Mouse (Mus musculus) gastrocnemius, adult 2 months (tissue): Measurements from ENCODE around the gene Actl7a. TPM values are rescaled to one million over a fixed set of nuclear protein-coding genes. Genes with fewer than 3 reads are reported as not detected.

ENCODE experiments used
- DNase-seq: peaks from one replicate; pipeline ENCODE4 v3.0.0; 2022
- H3K27ac ChIP-seq: fragments of 200-600 bp; 2 replicates; pipeline ENCODE4 v1.8.1; 2022; ENCODE audit warnings: mild to moderate bottlenecking
- H3K4me3 ChIP-seq: fragments of 200-600 bp; 2 replicates; pipeline ENCODE4 v1.8.1; 2022; ENCODE audit warnings: mild to moderate bottlenecking, moderate library complexity
- CTCF ChIP-seq: fragments of 200-600 bp; IDR thresholded peaks from 2 replicates; pipeline ENCODE4 v1.8.1; 2022; ENCODE audit warnings: antibody characterized with exemption, mild to moderate bottlenecking, moderate library complexity
- intact Hi-C: fragments of 180-260 bp; cut with DNase I; formaldehyde crosslinking; loops from one replicate; pipeline ENCODE4 v1.15.1; 2025
- long read RNA-seq, 2 experiments: library from polyadenylated mRNA; stranded (forward); transcript quantifications; one replicate each; pipeline ENCODE4 v2.0.0; 2021
- total RNA-seq, 2 experiments: library from RNA; stranded (reverse); gene quantifications; 2 replicates each; pipeline ENCODE4 v1.2.3; 2021

Actl7a gene
- total RNA-seq: not detected
- long read RNA-seq, experiment 1: 0 reads
- long read RNA-seq, experiment 2: 0 reads

DNA sequence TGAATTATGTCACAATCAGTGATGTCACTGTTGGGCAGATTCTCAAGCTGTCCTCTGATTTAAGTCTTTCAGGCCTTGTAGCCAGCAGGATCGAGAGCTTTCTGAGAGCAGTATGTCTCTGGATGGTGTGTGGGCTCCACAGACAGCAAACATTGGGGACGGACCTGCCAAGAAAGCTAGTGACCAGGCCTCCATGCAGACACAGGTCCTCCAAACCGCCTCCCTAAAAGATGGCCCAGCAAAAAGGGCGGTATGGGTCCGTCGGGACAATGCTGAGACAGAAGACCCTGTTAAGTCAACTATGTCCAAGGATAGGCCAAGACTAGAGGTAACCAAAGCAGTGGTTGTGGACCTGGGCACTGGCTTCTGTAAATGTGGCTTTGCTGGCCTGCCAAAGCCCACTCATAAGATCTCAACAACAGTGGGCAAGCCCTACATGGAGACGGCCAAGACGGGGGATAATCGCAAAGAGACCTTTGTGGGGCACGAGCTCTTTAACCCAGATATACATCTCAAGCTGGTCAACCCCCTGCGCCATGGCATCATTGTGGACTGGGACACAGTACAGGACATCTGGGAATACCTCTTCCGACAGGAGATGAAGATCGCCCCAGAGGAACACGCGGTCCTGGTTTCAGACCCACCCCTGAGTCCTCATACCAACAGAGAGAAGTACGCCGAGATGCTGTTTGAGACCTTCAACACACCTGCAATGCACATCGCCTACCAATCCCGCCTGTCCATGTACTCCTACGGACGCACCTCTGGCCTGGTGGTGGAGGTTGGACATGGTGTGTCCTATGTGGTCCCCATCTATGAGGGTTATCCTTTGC, at the start of gene Actl7a:
Gene Actl7a (plus strand): TSS at position 51 of the 833 bp plus-strand sequence.
- no peak within 1 kb of the TSS for H3K27ac ChIP-seq
- no peak within 1 kb of the TSS for H3K4me3 ChIP-seq
- TF ChIP-seq CTCF: no peak
- no peak for DNase-seq
- intact Hi-C loops: no loop called here

DNA sequence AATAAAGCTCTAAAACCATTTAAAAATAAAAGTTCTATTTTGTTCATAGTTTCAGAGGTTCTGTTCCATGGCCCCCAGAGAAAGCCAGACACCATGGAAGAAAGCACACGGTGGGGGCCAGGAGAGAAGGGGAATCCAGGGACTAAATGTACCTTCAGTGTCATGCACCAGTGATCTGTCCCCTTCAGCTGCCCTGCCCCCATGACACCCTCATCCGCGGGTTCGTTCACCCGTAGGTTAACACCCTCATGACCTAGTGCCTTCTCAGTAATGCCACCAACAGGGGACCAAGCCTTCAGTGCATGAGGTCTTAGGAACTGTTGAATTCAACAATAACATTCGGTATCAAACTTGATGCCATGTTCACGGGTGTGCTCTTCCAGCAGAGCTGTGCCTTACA, 46.8 kb upstream of the Actl7a start:
- no peak for DNase-seq
- no peak overlapping the region for H3K4me3 ChIP-seq
- no peak for TF ChIP-seq CTCF
- H3K27ac ChIP-seq: no peak overlapping the region
- intact Hi-C loops: no loop called here

GRCm38 (mm10) chr4:56698671-56699070, 44.5 kb upstream of the Actl7a start:
- DNase-seq: no peak
- no peak overlapping the region for H3K4me3 ChIP-seq
- intact Hi-C loops: no loop called here
- peak overlapping the region; percentile 32; the same call in 1 of the 2 replicates for H3K27ac ChIP-seq
- no peak for TF ChIP-seq CTCF

- peak; percentile 51 for DNase-seq
- intact Hi-C loops: no loop called here
These were observed 41.0 kb upstream of the Actl7a start for GRCm38 (mm10) chr4:56702234-56702633.

GRCm38 (mm10) chr4:56713155-56713554, 30.1 kb upstream of the Actl7a start:
- no peak for TF ChIP-seq CTCF
- no peak overlapping the region for H3K27ac ChIP-seq
- H3K4me3 ChIP-seq: no peak overlapping the region
- intact Hi-C loops: no loop called here
- DNase-seq: no peak

More at GRCm38 (mm10) chr4:56702234-56702633, 41.0 kb upstream of the Actl7a start:
- no peak for TF ChIP-seq CTCF
- Histone ChIP-seq H3K4me3 (peak overlapping the region; percentile 49), H3K27ac (peak overlapping the region; percentile 70)

DNA sequence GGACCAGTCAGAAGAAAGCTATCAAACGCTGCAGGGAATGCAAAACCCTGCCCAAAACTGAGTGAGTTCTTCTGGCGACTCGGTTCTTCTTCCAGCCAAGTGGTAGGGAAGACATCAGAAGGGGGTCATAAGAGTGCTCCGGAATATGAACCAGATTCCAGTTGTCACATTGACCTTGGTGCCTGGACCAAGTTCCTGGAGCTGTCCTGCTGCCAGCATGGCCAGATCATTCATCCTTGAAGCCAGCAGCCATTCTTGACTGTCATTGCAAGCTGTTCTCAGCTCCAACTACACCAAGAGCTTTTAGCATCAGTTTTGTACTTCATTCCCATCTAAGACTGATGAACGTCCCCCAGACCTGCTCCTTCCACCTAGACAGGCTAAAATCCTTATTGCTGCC, 26.4 kb upstream of the Actl7a start:
- Histone ChIP-seq H3K27ac (no peak overlapping the region), H3K4me3 (no peak overlapping the region)
- intact Hi-C loops: no loop called here
- TF ChIP-seq CTCF: no peak
- no peak for DNase-seq

DNA sequence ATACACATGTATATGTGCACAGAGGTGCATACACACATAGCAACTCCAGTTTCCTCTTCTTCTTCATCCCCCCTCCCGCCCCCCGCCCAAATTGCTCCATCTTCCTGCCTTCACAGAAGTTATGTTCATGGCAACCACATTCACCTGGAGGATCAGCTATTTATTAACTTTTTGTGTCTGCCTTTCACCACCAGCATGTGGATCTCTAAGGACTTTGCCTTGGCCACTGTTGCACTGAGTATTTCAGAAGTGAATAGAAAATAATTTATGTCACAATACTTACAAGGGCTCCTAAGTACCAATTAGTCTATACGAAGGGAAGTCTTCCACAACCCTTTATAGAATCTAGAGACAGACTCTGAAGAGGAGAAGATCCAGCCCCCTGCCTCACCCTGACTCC, 25.3 kb upstream of the Actl7a start:
- intact Hi-C loops: no loop called here
- DNase-seq: no peak
- TF ChIP-seq CTCF: no peak
- Histone ChIP-seq H3K27ac (no peak overlapping the region), H3K4me3 (no peak overlapping the region)

DNA sequence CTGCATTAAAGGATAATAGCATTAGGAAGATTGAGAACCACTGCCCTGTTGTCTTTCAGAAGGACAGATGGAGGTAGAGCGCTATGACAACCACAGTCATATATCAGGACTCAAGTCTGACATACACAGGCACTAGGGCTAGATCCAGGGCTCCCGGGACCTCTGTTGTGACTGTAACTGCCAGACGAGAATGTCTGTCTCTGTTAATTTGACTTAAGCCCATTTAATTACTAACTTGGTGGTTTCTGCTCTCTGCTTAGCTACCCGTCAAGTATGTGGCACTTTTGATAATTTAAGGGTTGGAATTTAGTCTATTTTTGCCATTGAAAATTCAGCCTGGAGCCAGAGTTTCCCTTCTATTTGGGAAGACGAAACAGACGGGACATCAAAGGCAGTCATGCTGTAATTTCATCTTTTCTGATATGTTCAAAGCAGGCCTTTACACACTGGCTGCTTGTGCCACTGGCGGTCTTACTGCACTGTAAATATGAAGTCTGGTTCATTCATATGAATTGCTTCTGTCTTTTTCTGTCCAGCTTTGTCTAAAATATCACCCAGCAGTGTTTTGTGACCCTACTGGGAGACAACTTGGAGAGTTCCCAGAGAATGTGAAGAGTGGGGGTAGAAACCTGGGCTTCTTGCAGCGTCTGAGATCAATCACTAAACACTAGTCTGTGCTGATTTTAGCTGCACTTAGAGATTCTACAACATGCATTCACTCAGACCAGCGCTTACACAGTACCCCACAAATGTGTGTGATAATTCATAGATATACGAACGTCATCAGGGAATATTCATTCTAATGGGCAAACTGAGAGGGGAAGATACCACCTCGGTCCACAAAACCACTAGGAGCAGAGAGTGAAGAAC, 24.4 kb upstream of the Actl7a start:
- intact Hi-C loops: no loop called here
- no peak for TF ChIP-seq CTCF
- Histone ChIP-seq H3K27ac (no peak overlapping the region), H3K4me3 (no peak overlapping the region)
- no peak for DNase-seq

GRCm38 (mm10) chr4:56719456-56719855, 23.8 kb upstream of the Actl7a start:
- intact Hi-C loops: no loop called here
- no peak overlapping the region for H3K4me3 ChIP-seq
- no peak overlapping the region for H3K27ac ChIP-seq
- DNase-seq: no peak
- no peak for TF ChIP-seq CTCF

- no peak for TF ChIP-seq CTCF
- intact Hi-C loops: no loop called here
These were observed 22.8 kb upstream of the Actl7a start for GRCm38 (mm10) chr4:56720403-56720802.

GRCm38 (mm10) chr4:56721469-56721868, 21.7 kb upstream of the Actl7a start:
- no peak overlapping the region for H3K4me3 ChIP-seq
- DNase-seq: peak; percentile 35
- H3K27ac ChIP-seq: no peak overlapping the region
- TF ChIP-seq CTCF: peak; percentile 59
- intact Hi-C loops: no loop called here

More at GRCm38 (mm10) chr4:56720403-56720802, 22.8 kb upstream of the Actl7a start:
- Histone ChIP-seq H3K27ac (no peak overlapping the region), H3K4me3 (no peak overlapping the region)
- DNase-seq: no peak

GRCm38 (mm10) chr4:56722346-56722745, 20.9 kb upstream of the Actl7a start:
- no peak overlapping the region for H3K4me3 ChIP-seq
- TF ChIP-seq CTCF: no peak
- DNase-seq: no peak
- intact Hi-C loops: no loop called here
- H3K27ac ChIP-seq: no peak overlapping the region

DNA sequence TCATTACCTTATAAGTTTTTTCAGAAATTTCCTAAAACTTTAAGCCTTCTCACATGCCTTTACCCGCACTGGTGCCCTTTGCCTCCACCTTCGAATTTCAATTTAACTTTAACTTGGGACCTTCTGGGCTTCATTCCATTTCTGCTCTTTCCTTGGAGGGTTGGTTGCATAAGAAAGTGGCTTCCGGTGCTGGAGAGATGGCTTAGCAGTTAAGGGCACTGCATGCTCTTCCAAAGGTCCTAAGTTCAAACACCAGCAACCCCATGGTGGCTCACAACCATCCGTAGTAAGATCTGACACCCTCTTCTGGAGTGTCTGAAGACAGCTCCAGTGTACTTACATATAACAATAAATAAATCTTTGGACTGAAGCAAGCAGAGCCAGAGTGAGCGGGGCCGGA, 20.0 kb upstream of the Actl7a start:
- H3K4me3 ChIP-seq: no peak overlapping the region
- TF ChIP-seq CTCF: no peak
- no peak for DNase-seq
- intact Hi-C loops: no loop called here
- no peak overlapping the region for H3K27ac ChIP-seq
